In genomic region chr5:116485069-116485468, GRCm38 (mm10) we compare ENCODE assay signal across 9 mouse cellular contexts.
DNase-seq lines count a peak whose midpoint lies in the region; ATAC-seq and TF ChIP-seq lines count a peak whose summit lies in the region.
"Had no signal": no experiment of that assay in that cellular context is flagged by ENCODE, and none has a peak within 500 bp of the region (broad histone marks: within the 10 kb centered on the region; RNA-seq: fewer than 3 reads in every experiment).

No protein-coding gene starts in this region.

- ATAC-seq in liver, embryonic 11.5 days (replicated peaks; ENCODE audit: low FRiP score): no peak; the same call in 1 of the 2 replicates
- ATAC-seq in heart, embryonic 14.5 days (ENCODE audit: insufficient number of reproducible peaks, insufficient read depth, low FRiP score, low read depth): peak; percentile 75; the same call in 1 of the 2 replicates
- no peak for ATAC-seq in midbrain, embryonic 14.5 days (ENCODE audit: low FRiP score, low TSS enrichment)

- no peak overlapping the region for H3K9ac ChIP-seq in liver, adult 2 months (ENCODE audit: low read depth, low read length)
- H3K9ac ChIP-seq in liver, embryonic 11.5 days (ENCODE audit: low read depth, low read length): no peak overlapping the region
- H3K9ac ChIP-seq in heart, embryonic 14.5 days (ENCODE audit: low read length): no peak overlapping the region
- no peak overlapping the region for H3K9ac ChIP-seq in midbrain, embryonic 14.5 days (replicated peaks; ENCODE audit: low read length)
- H3K9ac ChIP-seq: embryonic facial prominence, embryonic 13.5 days had no signal

- WGBS in liver, adult 2 months: 10% methylated on average over 5 of the region's 5 CpGs
- WGBS in liver, embryonic 11.5 days: 9% methylated on average over 5 of the region's 5 CpGs
- 3% methylated on average over 5 of the region's 5 CpGs for WGBS in heart, embryonic 14.5 days
- 13% methylated on average over 5 of the region's 5 CpGs for WGBS in midbrain, embryonic 14.5 days

- H3K79me2 ChIP-seq in liver, adult 2 months (ENCODE audit: control insufficient read depth, insufficient read depth, low read length): no peaks in the 10 kb centered on the region

- no peaks in the 10 kb centered on the region for H3K36me3 ChIP-seq in liver, adult 2 months (ENCODE audit: control insufficient read depth, insufficient read depth, low read length)
- no peaks in the 10 kb centered on the region for H3K36me3 ChIP-seq in liver, embryonic 11.5 days (ENCODE audit: control insufficient read depth, insufficient read depth, low read length)
- H3K36me3 ChIP-seq in heart, embryonic 14.5 days (ENCODE audit: control insufficient read depth, insufficient read depth, low read length): no peaks in the 10 kb centered on the region
- H3K36me3 ChIP-seq in midbrain, embryonic 14.5 days (ENCODE audit: control insufficient read depth, insufficient read depth, low read length): no peaks in the 10 kb centered on the region; the same call in 1 of the 2 replicates
- H3K36me3 ChIP-seq: embryonic facial prominence, embryonic 13.5 days had no signal

- H3K4me1 ChIP-seq in liver, adult 2 months (ENCODE audit: control insufficient read depth, insufficient read depth, low read length): peaks cover 2% of the 10 kb centered on the region; the same call in 1 of the 2 replicates
- H3K4me1 ChIP-seq in liver, embryonic 11.5 days (replicated peaks; ENCODE audit: control insufficient read depth, insufficient read depth, low read length): no peaks in the 10 kb centered on the region; the same call in 1 of the 2 replicates
- H3K4me1 ChIP-seq in heart, embryonic 14.5 days (ENCODE audit: control insufficient read depth in 2 of 2, insufficient read depth in 2 of 2, low read length in 2 of 2): peaks cover 13 to 17% of the 10 kb centered on the region in 2 experiments
- peaks cover 24% of the 10 kb centered on the region for H3K4me1 ChIP-seq in midbrain, embryonic 14.5 days (ENCODE audit: control insufficient read depth, insufficient read depth, low read length)

- no peak overlapping the region for H3K27ac ChIP-seq in liver, adult 2 months (replicated peaks; ENCODE audit: insufficient read depth, low read depth, low read length)
- no peak overlapping the region for H3K27ac ChIP-seq in liver, embryonic 11.5 days (ENCODE audit: low read depth, low read length)
- H3K27ac ChIP-seq in heart, embryonic 14.5 days (replicated peaks in 1 of 2; ENCODE audit: control insufficient read depth in 1 of 2, insufficient read depth in 1 of 2, low read depth in 2 of 2, low read length in 2 of 2): no peak overlapping the region
- no peak overlapping the region for H3K27ac ChIP-seq in midbrain, embryonic 14.5 days (replicated peaks; ENCODE audit: low read depth, low read length)
- H3K27ac ChIP-seq: embryonic facial prominence, embryonic 13.5 days had no signal

- DNase-seq in liver, adult 2 months (ENCODE audit: extremely low read depth, low read depth, low spot score): peak; percentile 12
- no peak for DNase-seq in liver, embryonic 11.5 days (ENCODE audit: low spot score)
- peak; percentile 84 for DNase-seq in kidney, postnatal 10 days
- DNase-seq in midbrain, embryonic 14.5 days: peak; percentile 87
- DNase-seq in thymus, postnatal 25 days: no peak
- no peak for DNase-seq in thymus, postnatal 36 days
- no peak for DNase-seq in cerebellum, postnatal 14 days

- no peak overlapping the region for H3K4me2 ChIP-seq in liver, embryonic 11.5 days
- H3K4me2 ChIP-seq in heart, embryonic 14.5 days (ENCODE audit: low read length): peak overlapping the region; percentile 21; the same call in 1 of the 2 replicates
- no peak overlapping the region for H3K4me2 ChIP-seq in midbrain, embryonic 14.5 days (ENCODE audit: low read length)
- H3K4me2 ChIP-seq: embryonic facial prominence, embryonic 13.5 days had no signal

- H3K4me3 ChIP-seq in liver, adult 2 months (ENCODE audit: insufficient read depth, low read depth, low read length): no peak overlapping the region
- H3K4me3 ChIP-seq in liver, embryonic 11.5 days (ENCODE audit: low read depth, low read length): no peak overlapping the region
- no peak overlapping the region for H3K4me3 ChIP-seq in heart, embryonic 14.5 days (ENCODE audit: control insufficient read depth in 1 of 2, insufficient read depth in 1 of 2, low read depth in 1 of 2, low read length in 2 of 2)
- no peak overlapping the region for H3K4me3 ChIP-seq in midbrain, embryonic 14.5 days (replicated peaks; ENCODE audit: low read depth, low read length)
- H3K4me3 ChIP-seq: embryonic facial prominence, embryonic 13.5 days had no signal

- H3K9me3 ChIP-seq in liver, embryonic 11.5 days (ENCODE audit: control insufficient read depth, low read length): no peaks in the 10 kb centered on the region
- H3K9me3 ChIP-seq in heart, embryonic 14.5 days (ENCODE audit: control insufficient read depth, low read length): no peaks in the 10 kb centered on the region
- no peaks in the 10 kb centered on the region for H3K9me3 ChIP-seq in midbrain, embryonic 14.5 days (ENCODE audit: control insufficient read depth, low read length)
- H3K9me3 ChIP-seq: embryonic facial prominence, embryonic 13.5 days had no signal

- no peak for TF ChIP-seq CTCF in liver, adult 2 months (IDR thresholded peaks at IDR 0.05; ENCODE audit: low read depth, low read length)

- H3K27me3 ChIP-seq in liver, adult 2 months (ENCODE audit: control insufficient read depth, insufficient read depth, low read length): no peaks in the 10 kb centered on the region
- no peaks in the 10 kb centered on the region for H3K27me3 ChIP-seq in liver, embryonic 11.5 days (replicated peaks; ENCODE audit: control insufficient read depth, insufficient read depth, low read length)
- H3K27me3 ChIP-seq in heart, embryonic 14.5 days (ENCODE audit: control insufficient read depth, insufficient read depth, low read length): no peaks in the 10 kb centered on the region
- H3K27me3 ChIP-seq in midbrain, embryonic 14.5 days (ENCODE audit: control insufficient read depth, insufficient read depth, low read length): no peaks in the 10 kb centered on the region
- H3K27me3 ChIP-seq: embryonic facial prominence, embryonic 13.5 days had no signal

- TF ChIP-seq POLR2A in liver, adult 2 months (IDR thresholded peaks at IDR 0.05; ENCODE audit: extremely low read depth, insufficient read depth, low read length): no peak

Comparison
In these comparisons a context has a peak if more than half of its experiments do, and no peak if none do; other contexts are left out.
1. DNase-seq: peak in liver, adult 2 months (single experiment), kidney, postnatal 10 days (single experiment) and midbrain, embryonic 14.5 days (single experiment); none in liver, embryonic 11.5 days (single experiment), thymus, postnatal 25 days (single experiment), thymus, postnatal 36 days (0 of 2) and cerebellum, postnatal 14 days (0 of 2).